Mouse (Mus musculus) ES-Bruce4 (cell line): ENCODE data around the gene Fads2.

Source experiments
- CTCF ChIP-seq: IDR thresholded peaks from one replicate; pipeline ENCODE4 v1.8.1; 2011; ENCODE audit warnings: low read depth, low read length
- EP300 ChIP-seq: IDR thresholded peaks from 2 replicates; pipeline ENCODE4 v1.6.1; 2011; ENCODE audit warnings: low read depth, low read length; ENCODE audit not compliant: insufficient read depth
- POLR2A ChIP-seq: IDR thresholded peaks from one replicate; pipeline ENCODE4 v1.8.1; 2011; ENCODE audit warnings: low read length; ENCODE audit not compliant: insufficient read depth

DNA sequence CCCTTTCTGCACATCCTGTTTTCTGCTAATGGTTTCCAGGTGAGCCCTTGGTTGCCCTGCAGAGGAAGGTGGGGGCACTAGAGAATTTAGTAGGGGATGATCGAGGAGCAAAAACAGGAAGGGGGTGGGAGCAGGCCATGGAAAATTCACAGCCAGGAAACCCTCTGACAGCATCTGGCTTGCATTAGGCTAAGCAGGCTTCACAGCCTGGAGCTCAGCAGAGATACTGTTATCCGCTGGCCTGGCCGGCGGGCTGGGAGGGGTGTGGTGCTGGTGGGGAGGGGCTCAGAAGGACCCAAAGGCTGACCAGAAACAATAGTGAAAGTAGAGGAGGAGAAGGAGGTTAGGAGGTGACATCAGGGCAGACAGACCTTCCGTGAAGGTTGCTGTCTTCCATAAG is 87.6 kb downstream of the Fads2 start:
- no peak for TF ChIP-seq CTCF
- TF ChIP-seq POLR2A = no peak
- TF ChIP-seq EP300 = peak; percentile 87
